Mouse (Mus musculus) telencephalon, adult 2 months (tissue): ENCODE data around the gene Mup13.
"Not testable (repeated sequence)": the region's sequence is repeated elsewhere in the genome, so short reads cannot be mapped to it uniquely, and the experiment has no call there.

Experiments used
- DNase-seq: peaks from one replicate; pipeline ENCODE4 v3.0.0-alpha.2; 2011; ENCODE audit warnings: low read depth, low spot score

Gene Mup13

DNA sequence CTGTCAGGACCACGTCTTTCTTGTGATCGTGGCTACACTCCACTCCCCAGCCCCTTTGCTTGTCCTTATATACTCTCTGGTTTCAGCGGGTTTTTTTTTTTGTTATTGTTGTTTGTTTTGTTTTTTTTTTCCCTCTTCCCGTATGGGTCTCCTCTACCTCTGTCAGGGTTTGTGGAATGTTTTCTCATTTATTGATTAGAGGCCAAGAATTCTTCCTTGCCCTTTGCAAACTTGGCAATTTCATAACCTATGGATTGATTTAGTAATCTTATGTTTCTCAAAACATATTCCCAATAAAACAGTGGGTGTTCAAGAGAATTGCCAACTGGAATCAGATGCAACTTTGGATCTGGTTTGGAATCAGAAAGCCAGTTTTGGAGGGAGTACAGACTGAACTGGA, at the start of gene Mup13:
Gene Mup13 (minus strand): TSS at position 101 of the 400 bp plus-strand sequence.
- DNase-seq, result not testable (repeated sequence)
